Mouse (Mus musculus) erythroblast, embryonic 14.5 days (primary cell): ENCODE measurements around the gene Lgals9.

Source experiments
- GATA1 ChIP-seq: IDR thresholded peaks from 2 replicates; pipeline ENCODE4 v1.6.1; 2012; ENCODE audit warnings: low read length, inconsistent platforms, mixed read lengths
- TAL1 ChIP-seq: IDR thresholded peaks from 3 replicates; pipeline ENCODE4 v1.6.1; 2012; ENCODE audit warnings: low read length, inconsistent platforms, mixed read lengths

DNA sequence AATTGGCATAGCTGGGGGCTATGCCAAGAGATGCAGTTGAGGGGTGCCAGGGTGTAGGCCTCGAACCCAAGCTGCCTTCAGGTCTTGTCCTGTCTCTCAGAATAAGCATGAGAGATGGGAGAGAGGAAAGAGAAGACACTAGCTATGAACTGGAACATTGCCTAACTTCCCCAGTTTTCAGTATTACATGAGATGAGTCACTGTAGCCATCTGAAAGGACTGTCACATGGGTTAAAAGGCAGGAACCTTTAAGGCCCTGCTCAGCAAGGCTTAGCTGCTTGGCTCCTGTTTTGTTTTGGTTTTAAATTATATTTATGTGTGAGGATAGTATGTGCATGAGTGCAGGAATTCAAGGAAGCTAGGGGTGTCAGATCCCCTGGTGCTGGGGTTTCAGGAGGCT is 68.3 kb downstream of the Lgals9 start:
- TF ChIP-seq GATA1 = no peak
- no peak for TF ChIP-seq TAL1
